Mouse (Mus musculus): ENCODE data around the gene Stra6.

DNA sequence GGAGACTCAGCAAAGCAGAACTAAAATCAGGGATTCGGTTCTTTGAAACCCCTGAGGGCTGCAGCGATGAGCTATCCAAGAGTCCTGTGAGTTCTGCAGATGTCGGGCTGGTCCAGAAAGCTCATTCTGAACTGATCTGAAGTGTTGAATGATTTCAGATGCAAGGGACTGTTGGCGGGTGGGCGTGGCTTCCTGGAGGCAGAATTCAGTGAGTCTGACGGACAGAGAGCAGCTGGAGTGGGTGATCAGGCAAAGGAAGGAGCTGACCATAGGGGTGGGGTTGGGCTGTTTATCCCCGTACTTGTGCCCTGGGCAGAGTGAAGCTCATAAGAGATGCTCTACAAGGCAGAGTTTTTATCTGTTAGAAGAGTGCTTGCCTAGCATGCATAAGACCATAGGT lies 79.8 kb downstream of the Stra6 start:
- TF ChIP-seq CTCF (IDR thresholded peaks at IDR 0.05; ENCODE audit: low read depth, low read length) (no peak), GATA1 (IDR thresholded peaks at IDR 0.05; ENCODE audit: borderline replicate concordance, low read length) (no peak), GATA2 (IDR thresholded peaks at IDR 0.05; ENCODE audit: borderline replicate concordance, low read depth, low read length) (no peak), TAL1 (conservative IDR thresholded peaks at IDR 0.05; ENCODE audit: low read depth, low read length) (no peak)

Data from G1E (cell line).